Mouse (Mus musculus) hindbrain, embryonic 14.5 days (tissue): ENCODE measurements around the gene Clpp. TPM values are rescaled to one million over a fixed set of nuclear protein-coding genes. Genes with fewer than 3 reads are reported as not detected.

ENCODE experiments used
- ATAC-seq: fragments of 200-750 bp; cut with Nextera tagmentation; 2 replicates; pipeline ENCODE4 v1.8.0; 2017; ENCODE audit warnings: moderate number of reproducible peaks, mild to moderate bottlenecking, moderate TSS enrichment, moderate library complexity; ENCODE audit not compliant: low FRiP score
- DNase-seq: peaks from one replicate; pipeline ENCODE4 v3.0.0-alpha.2; 2015; ENCODE audit warnings: low spot score
- H3K27ac ChIP-seq: fragments of 300-500 bp; sonication (generic); 2 replicates; pipeline ENCODE4 v1.5.1; 2014; ENCODE audit warnings: mild to moderate bottlenecking, moderate library complexity
- H3K27me3 ChIP-seq: fragments of 300-500 bp; sonication (generic); 2 replicates; pipeline ENCODE4 v1.6.1; 2014; ENCODE audit warnings: mild to moderate bottlenecking, low read length, mixed read lengths; ENCODE audit not compliant: control insufficient read depth, insufficient read depth
- H3K36me3 ChIP-seq: fragments of 300-500 bp; sonication (generic); replicated peaks from 2 replicates; pipeline ENCODE4 v1.6.1; 2014; ENCODE audit not compliant: control insufficient read depth, insufficient read depth
- H3K4me1 ChIP-seq: fragments of 300-500 bp; sonication (generic); replicated peaks from 2 replicates; pipeline ENCODE4 v1.6.1; 2014; ENCODE audit warnings: antibody characterized with exemption, low read length, mixed read lengths; ENCODE audit not compliant: control insufficient read depth, insufficient read depth
- H3K4me2 ChIP-seq: fragments of 300-500 bp; sonication (generic); replicated peaks from 2 replicates; pipeline ENCODE4 v1.6.1; 2014; ENCODE audit warnings: mild to moderate bottlenecking, moderate library complexity
- H3K4me3 ChIP-seq: fragments of 300-500 bp; sonication (generic); replicated peaks from 2 replicates; pipeline ENCODE4 v1.5.1; 2014; ENCODE audit warnings: mild to moderate bottlenecking, low read length
- H3K9ac ChIP-seq: fragments of 300-500 bp; sonication (generic); 2 replicates; pipeline ENCODE4 v1.6.1; 2014
- H3K9me3 ChIP-seq: fragments of 300-500 bp; sonication (generic); 2 replicates; pipeline ENCODE4 v1.6.1; 2016; ENCODE audit warnings: low read length; ENCODE audit not compliant: control insufficient read depth
- WGBS: fragments of 180-500 bp; shearing (Covaris S2); extraction: QIAGEN DNeasy Blood & Tissue Kit; methylation state at CpG from one replicate; pipeline ENCODE4 v1.1.7; 2014; 5-methylcytosine and 5-hydroxymethylcytosine counted together
- polyA plus RNA-seq: library from polyadenylated mRNA; unstranded; fragments of >200 nt; fragmentation: Nextera tagmentation; extraction: Ambion mirVana; gene quantifications from 2 replicates; pipeline ENCODE4 v1.2.1, GENCODE M21; 2014

The Clpp gene
- polyA plus RNA-seq, 1 experiment from 2014 or later, result 172 TPM

- WGBS, result under 1% methylated on average over 38 of the region's 38 CpGs
- no peaks in the 10 kb centered on the region for H3K27me3 ChIP-seq
- no peaks in the 10 kb centered on the region for H3K9me3 ChIP-seq
- H3K9ac ChIP-seq, result peak within 1 kb of the TSS; percentile 78
- peak; percentile 97 for ATAC-seq
- peaks cover 8% of the 10 kb centered on the region; the same call in 1 of the 2 replicates for H3K4me1 ChIP-seq
- peaks cover 69% of the 10 kb centered on the region for H3K36me3 ChIP-seq
- peak within 1 kb of the TSS; percentile 78 for H3K4me3 ChIP-seq
- peak within 1 kb of the TSS; percentile 70 for H3K4me2 ChIP-seq
- peak within 1 kb of the TSS; percentile 83 for H3K27ac ChIP-seq
- DNase-seq, result peak; percentile 88
Measured at GRCm38 (mm10) chr17:56997029-56997667, 7.0 kb downstream of the Clpp start, which contains the start of gene Alkbh7. Gene Alkbh7 (plus strand): TSS chr17:56997339.

- WGBS, result 95% methylated on average over 9 of the region's 9 CpGs
- no peak overlapping the region for H3K27ac ChIP-seq
- ATAC-seq, result no peak
- DNase-seq, result no peak
- no peak overlapping the region for H3K9ac ChIP-seq
- no peaks in the 10 kb centered on the region for H3K9me3 ChIP-seq
- no peaks in the 10 kb centered on the region for H3K27me3 ChIP-seq
- H3K4me2 ChIP-seq, result no peak overlapping the region
- no peak overlapping the region for H3K4me3 ChIP-seq
- peaks cover 68% of the 10 kb centered on the region for H3K36me3 ChIP-seq
- H3K4me1 ChIP-seq, result peaks cover 8% of the 10 kb centered on the region; the same call in 1 of the 2 replicates
Measured at GRCm38 (mm10) chr17:56999414-56999813, 9.3 kb downstream of the Clpp start.

GRCm38 (mm10) chr17:56999968-57000609 lies 10.0 kb downstream of the Clpp start, which contains the start of gene Pspn:
Gene Pspn (minus strand): TSS chr17:57000018.
- Histone ChIP-seq H3K9ac (no peak within 1 kb of the TSS), H3K4me2 (no peak within 1 kb of the TSS), H3K4me1 (peaks cover 8% of the 10 kb centered on the region; the same call in 1 of the 2 replicates), H3K4me3 (no peak within 1 kb of the TSS), H3K9me3 (no peaks in the 10 kb centered on the region), H3K27ac (no peak within 1 kb of the TSS), H3K27me3 (no peaks in the 10 kb centered on the region), H3K36me3 (peaks cover 68% of the 10 kb centered on the region)
- no peak for DNase-seq
- ATAC-seq, result no peak
- 85% methylated on average over 9 of the region's 9 CpGs for WGBS

GRCm38 (mm10) chr17:57001228-57001627 lies 11.1 kb downstream of the Clpp start:
- Histone ChIP-seq H3K36me3 (peaks cover 68% of the 10 kb centered on the region), H3K27me3 (no peaks in the 10 kb centered on the region), H3K4me1 (peaks cover 8% of the 10 kb centered on the region; the same call in 1 of the 2 replicates), H3K4me3 (no peak overlapping the region), H3K27ac (no peak overlapping the region), H3K4me2 (no peak overlapping the region), H3K9me3 (no peaks in the 10 kb centered on the region), H3K9ac (no peak overlapping the region)
- DNase-seq, result no peak
- no peak for ATAC-seq
- WGBS, result 79% methylated on average over 8 of the region's 8 CpGs

- Histone ChIP-seq H3K4me3 (no peak overlapping the region), H3K36me3 (peaks cover 92% of the 10 kb centered on the region), H3K27ac (no peak overlapping the region), H3K4me1 (no peaks in the 10 kb centered on the region), H3K9me3 (no peaks in the 10 kb centered on the region), H3K4me2 (no peak overlapping the region), H3K9ac (no peak overlapping the region), H3K27me3 (no peaks in the 10 kb centered on the region)
- ATAC-seq (no peak), DNase-seq (no peak)
- WGBS, result 94% methylated on average over 7 of the region's 7 CpGs
Measured at GRCm38 (mm10) chr17:57003994-57004393, 13.9 kb downstream of the Clpp start.

GRCm38 (mm10) chr17:57007137-57007905 lies 17.2 kb downstream of the Clpp start:
- peaks cover 12% of the 10 kb centered on the region for H3K4me1 ChIP-seq
- H3K27me3 ChIP-seq, result no peaks in the 10 kb centered on the region
- no peaks in the 10 kb centered on the region for H3K9me3 ChIP-seq
- DNase-seq (no peak), ATAC-seq (no peak)
- WGBS, result 95% methylated on average over 13 of the region's 13 CpGs
- H3K4me2 ChIP-seq, result no peak overlapping the region
- H3K9ac ChIP-seq, result no peak overlapping the region
- no peak overlapping the region for H3K27ac ChIP-seq
- H3K4me3 ChIP-seq, result no peak overlapping the region
- H3K36me3 ChIP-seq, result peaks cover 72% of the 10 kb centered on the region

GRCm38 (mm10) chr17:57010911-57011235 lies 20.8 kb downstream of the Clpp start:
- Histone ChIP-seq H3K4me3 (peak overlapping the region; percentile 82), H3K9ac (peak overlapping the region; percentile 74)
- WGBS, result under 1% methylated on average over 19 of the region's 19 CpGs

GRCm38 (mm10) chr17:57011236-57012141 lies 21.4 kb downstream of the Clpp start, which contains the start of the genes Gtf2f1 and Gm17949:
Gene Gtf2f1 (minus strand): TSS chr17:57011288.
Gene Gm17949 (plus strand): TSS chr17:57011469.
- Histone ChIP-seq H3K4me1 (peaks cover 13% of the 10 kb centered on the region), H3K4me2 (peak within 1 kb of the TSS; percentile 87), H3K4me3 (peak within 1 kb of the TSS; percentile 82), H3K9ac (peak within 1 kb of the TSS; percentile 74), H3K9me3 (no peaks in the 10 kb centered on the region), H3K27ac (peak within 1 kb of the TSS; percentile 94), H3K27me3 (no peaks in the 10 kb centered on the region), H3K36me3 (peaks cover 31% of the 10 kb centered on the region)
- under 1% methylated on average over 51 of the region's 51 CpGs for WGBS
- ATAC-seq (peak; percentile 93), DNase-seq (peak; percentile 100)

More at GRCm38 (mm10) chr17:57010911-57011235, 20.8 kb downstream of the Clpp start:
- Histone ChIP-seq H3K27ac (peak overlapping the region; percentile 75), H3K9me3 (no peaks in the 10 kb centered on the region), H3K36me3 (peaks cover 37% of the 10 kb centered on the region), H3K27me3 (no peaks in the 10 kb centered on the region), H3K4me1 (peaks cover 13% of the 10 kb centered on the region), H3K4me2 (peak overlapping the region; percentile 87)
- ATAC-seq, result peak; percentile 52
- DNase-seq, result no peak
